Comparison of ENCODE assay signal across 17 mouse cellular contexts in genomic region chr10:75134861-75135517, GRCm38 (mm10).
DNase-seq lines count a peak whose midpoint lies in the region; ATAC-seq lines count a peak whose summit lies in the region.
"Had no signal": no experiment of that assay in that cellular context is flagged by ENCODE, and none has a peak within 500 bp of the region (broad histone marks: within the 10 kb centered on the region; RNA-seq: fewer than 3 reads in every experiment).

No protein-coding gene starts in this region.

- H3K9ac ChIP-seq in midbrain, embryonic 12.5 days (replicated peaks): no peak overlapping the region
- H3K9ac ChIP-seq in midbrain, embryonic 16.5 days (ENCODE audit: low read depth, low read length): no peak overlapping the region
- H3K9ac ChIP-seq in midbrain, embryonic 15.5 days: no peak overlapping the region

- no peak overlapping the region; the same call in 1 of the 2 replicates for H3K27ac ChIP-seq in midbrain, embryonic 12.5 days (replicated peaks)
- no peak overlapping the region for H3K27ac ChIP-seq in midbrain, embryonic 16.5 days (ENCODE audit: low read length)
- no peak overlapping the region for H3K27ac ChIP-seq in midbrain, embryonic 15.5 days
- H3K27ac ChIP-seq: heart, embryonic 10.5 days had no signal

- H3K36me3 ChIP-seq in midbrain, embryonic 12.5 days: peaks cover 46% of the 10 kb centered on the region
- H3K36me3 ChIP-seq in midbrain, embryonic 16.5 days (ENCODE audit: control insufficient read depth, insufficient read depth, low read length): peaks cover 13% of the 10 kb centered on the region
- H3K36me3 ChIP-seq in midbrain, embryonic 15.5 days (replicated peaks): peaks cover 6% of the 10 kb centered on the region; the same call in 1 of the 2 replicates
- H3K36me3 ChIP-seq: G1E had no signal

- H3K4me2 ChIP-seq in midbrain, embryonic 12.5 days (replicated peaks): no peak overlapping the region
- no peak overlapping the region for H3K4me2 ChIP-seq in midbrain, embryonic 16.5 days (ENCODE audit: low read length)
- H3K4me2 ChIP-seq in midbrain, embryonic 15.5 days: no peak overlapping the region
- H3K4me2 ChIP-seq: liver, embryonic 11.5 days had no signal

- H3K9me3 ChIP-seq in midbrain, embryonic 12.5 days: no peaks in the 10 kb centered on the region
- no peaks in the 10 kb centered on the region for H3K9me3 ChIP-seq in midbrain, embryonic 16.5 days (replicated peaks; ENCODE audit: control insufficient read depth, low read length, poor library complexity, severe bottlenecking)
- no peaks in the 10 kb centered on the region for H3K9me3 ChIP-seq in midbrain, embryonic 15.5 days
- H3K9me3 ChIP-seq: heart, embryonic 10.5 days had no signal

- H3K4me3 ChIP-seq in midbrain, embryonic 12.5 days: no peak overlapping the region
- no peak overlapping the region for H3K4me3 ChIP-seq in midbrain, embryonic 16.5 days (ENCODE audit: low read depth, low read length)
- H3K4me3 ChIP-seq in midbrain, embryonic 15.5 days: no peak overlapping the region
- H3K4me3 ChIP-seq: erythroblast, embryonic 14.5 days; heart, embryonic 10.5 days had no signal

- peak; percentile 32 for ATAC-seq in frontal cortex, adult (ENCODE audit: low TSS enrichment)
- ATAC-seq in midbrain, embryonic 12.5 days (ENCODE audit: low FRiP score, low read depth): peak; percentile 53; the same call in 1 of the 2 replicates
- ATAC-seq in midbrain, embryonic 16.5 days: no peak
- ATAC-seq in midbrain, embryonic 15.5 days (replicated peaks): peak; percentile 27; the same call in 1 of the 2 replicates
- no peak for ATAC-seq in erythroid progenitor cell, adult 5-6 weeks (replicated peaks; ENCODE audit: low FRiP score, poor library complexity, severe bottlenecking)
- ATAC-seq: lung, postnatal 0 days had no signal

- WGBS in midbrain, embryonic 12.5 days: 78% methylated on average over 15 of the region's 15 CpGs
- WGBS in midbrain, embryonic 16.5 days: 70% methylated on average over 15 of the region's 15 CpGs
- 62% methylated on average over 15 of the region's 15 CpGs for WGBS in midbrain, embryonic 15.5 days

- DNase-seq in frontal cortex, postnatal 14 days (ENCODE audit: low spot score in 2 of 2): no peak
- DNase-seq in cerebellum, adult 9-11 months: peak; percentile 69
- no peak for DNase-seq in adrenal gland, adult 8-10 months
- DNase-seq: gastrocnemius, postnatal 10 days; kidney, adult 8-10 months; right cerebral cortex, postnatal 4 days; thymus, postnatal 4 days had no signal

- H3K27me3 ChIP-seq in midbrain, embryonic 12.5 days: no peaks in the 10 kb centered on the region
- no peaks in the 10 kb centered on the region for H3K27me3 ChIP-seq in midbrain, embryonic 16.5 days (ENCODE audit: control insufficient read depth, insufficient read depth, low read depth, low read length)
- H3K27me3 ChIP-seq in midbrain, embryonic 15.5 days (replicated peaks): no peaks in the 10 kb centered on the region

- H3K4me1 ChIP-seq in midbrain, embryonic 12.5 days: no peaks in the 10 kb centered on the region; the same call in 1 of the 2 replicates
- no peaks in the 10 kb centered on the region for H3K4me1 ChIP-seq in midbrain, embryonic 16.5 days (ENCODE audit: control insufficient read depth, insufficient read depth, low read length)
- peaks cover 5% of the 10 kb centered on the region; the same call in 1 of the 2 replicates for H3K4me1 ChIP-seq in midbrain, embryonic 15.5 days

Comparison
In these comparisons a context has a peak if more than half of its experiments do, and no peak if none do; other contexts are left out.
1. ATAC-seq: peak in frontal cortex, adult (single experiment), midbrain, embryonic 12.5 days (single experiment) and midbrain, embryonic 15.5 days (single experiment); none in midbrain, embryonic 16.5 days (single experiment) and erythroid progenitor cell, adult 5-6 weeks (single experiment).